Mouse (Mus musculus): ENCODE measurements around the gene Col1a1. TPM values are rescaled to one million over a fixed set of nuclear protein-coding genes. Genes with fewer than 3 reads are reported as not detected.

Col1a1 gene
- polyA plus RNA-seq, 1 experiment = 115 TPM

DNA sequence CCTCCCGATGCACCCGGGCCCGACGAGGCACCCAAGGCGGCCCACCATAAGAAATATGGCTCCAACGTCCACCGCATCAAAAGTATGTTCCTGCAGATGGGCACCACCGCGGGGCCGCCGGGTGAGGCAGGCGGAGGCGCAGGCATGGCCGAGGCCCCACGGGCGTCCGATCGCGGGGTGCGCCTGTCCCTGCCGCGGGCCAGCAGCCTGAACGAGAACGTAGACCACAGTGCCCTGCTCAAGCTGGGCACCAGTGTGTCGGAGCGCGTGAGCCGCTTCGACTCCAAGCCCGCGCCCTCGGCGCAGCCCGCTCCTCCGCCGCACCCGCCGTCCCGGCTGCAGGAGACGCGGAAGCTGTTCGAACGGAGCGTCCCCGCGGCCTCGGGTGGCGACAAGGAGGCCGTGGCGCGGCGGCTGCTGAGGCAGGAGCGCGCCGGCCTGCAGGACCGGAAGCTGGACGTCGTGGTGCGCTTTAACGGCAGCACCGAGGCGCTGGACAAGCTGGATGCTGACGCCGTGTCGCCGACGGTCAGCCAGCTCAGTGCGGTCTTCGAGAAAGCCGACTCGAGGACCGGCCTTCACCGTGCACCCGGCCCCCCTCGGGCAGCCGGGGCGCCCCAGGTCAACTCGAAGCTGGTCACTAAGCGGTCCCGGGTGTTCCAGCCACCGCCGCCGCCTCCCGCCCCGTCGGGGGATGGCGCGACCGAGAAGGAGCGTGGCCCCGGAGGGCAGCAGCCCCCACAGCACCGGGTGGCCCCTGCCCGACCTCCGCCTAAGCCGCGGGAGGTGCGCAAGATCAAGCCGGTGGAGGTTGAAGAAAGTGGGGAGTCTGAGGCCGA, 55.8 kb downstream of the Col1a1 start:
- under 1% methylated on average over 96 of the region's 99 CpGs for WGBS
- H3K4me3 ChIP-seq (replicated peaks; ENCODE audit: extremely low read depth, low read depth, low read length) = peak overlapping the region; percentile 70
- H3K4me1 ChIP-seq (ENCODE audit: control insufficient read depth, insufficient read depth, low read length) = peaks cover 12% of the 10 kb centered on the region
- TF ChIP-seq POLR2A (IDR thresholded peaks at IDR 0.05; ENCODE audit: borderline replicate concordance, extremely low read depth, low read depth, low read length) (no peak), CTCF (IDR thresholded peaks at IDR 0.05; ENCODE audit: insufficient read depth, low read length) (no peak)
- DNase-seq = peak; percentile 71

DNA sequence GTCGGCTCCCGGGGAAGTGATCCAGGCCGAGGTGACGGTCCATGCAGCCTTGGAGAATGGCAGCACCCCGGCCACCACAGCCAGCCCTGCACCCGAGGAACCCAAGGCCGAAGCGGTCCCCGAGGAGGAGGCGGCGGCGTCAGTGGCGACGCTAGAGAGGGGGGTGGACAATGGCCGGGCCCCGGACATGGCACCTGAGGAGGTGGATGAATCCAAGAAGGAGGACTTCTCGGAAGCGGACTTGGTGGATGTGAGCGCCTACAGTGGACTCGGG, 56.4 kb downstream of the Col1a1 start:
- no peak for TF ChIP-seq POLR2A (IDR thresholded peaks at IDR 0.05; ENCODE audit: borderline replicate concordance, extremely low read depth, low read depth, low read length)
- no peak for TF ChIP-seq CTCF (IDR thresholded peaks at IDR 0.05; ENCODE audit: insufficient read depth, low read length)
- DNase-seq = no peak
- Histone ChIP-seq H3K4me3 (replicated peaks; ENCODE audit: extremely low read depth, low read depth, low read length) (peak overlapping the region; percentile 70), H3K4me1 (ENCODE audit: control insufficient read depth, insufficient read depth, low read length) (peaks cover 14% of the 10 kb centered on the region)
- WGBS = under 1% methylated on average over 20 of the region's 20 CpGs

DNA sequence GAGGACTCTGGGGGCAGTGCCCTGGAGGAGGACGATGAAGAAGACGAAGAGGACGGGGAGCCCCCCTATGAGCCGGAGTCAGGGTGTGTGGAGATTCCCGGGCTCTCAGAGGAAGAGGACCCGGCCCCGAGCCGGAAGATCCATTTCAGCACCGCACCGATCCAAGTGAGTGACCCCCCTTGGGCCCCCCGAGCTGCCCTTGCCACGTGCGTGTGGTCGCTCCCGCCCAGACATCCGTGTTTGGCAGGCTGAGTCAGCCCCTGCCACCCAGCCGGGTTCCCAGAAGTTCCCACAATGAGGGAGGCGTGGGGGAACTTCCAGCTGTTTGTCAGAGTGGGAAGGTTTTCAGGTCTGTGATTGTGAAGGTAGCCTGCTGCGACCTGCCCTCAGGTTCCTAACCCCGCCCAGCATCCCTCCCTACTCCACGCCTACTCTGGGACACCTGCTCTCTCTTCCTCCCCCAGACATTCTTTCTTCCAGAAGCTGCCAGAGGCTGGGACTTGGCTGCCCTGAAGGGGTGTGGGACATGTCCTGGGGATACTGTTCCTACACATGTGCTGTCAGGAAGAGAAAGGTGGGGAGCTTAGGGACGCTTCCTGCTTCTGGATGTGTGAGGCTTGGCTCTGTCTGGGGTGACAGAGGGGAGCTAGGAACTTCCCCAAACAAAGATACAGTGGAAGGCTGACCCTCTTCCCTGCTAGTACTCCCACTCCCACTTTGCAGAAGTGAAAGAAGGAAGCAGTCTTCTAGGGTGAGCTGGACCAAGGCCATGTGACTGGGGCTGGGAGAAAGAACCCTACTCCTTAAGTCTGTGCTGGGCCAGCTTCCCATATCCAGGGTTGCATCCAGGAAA, 57.0 kb downstream of the Col1a1 start:
- under 1% methylated on average over 22 of the region's 22 CpGs for WGBS
- Histone ChIP-seq H3K4me1 (ENCODE audit: control insufficient read depth, insufficient read depth, low read length) (peaks cover 19% of the 10 kb centered on the region), H3K4me3 (replicated peaks; ENCODE audit: extremely low read depth, low read depth, low read length) (peak overlapping the region; percentile 70)
- TF ChIP-seq POLR2A (IDR thresholded peaks at IDR 0.05; ENCODE audit: borderline replicate concordance, extremely low read depth, low read depth, low read length) (peak; percentile 43; the same call in 1 of the 2 replicates), CTCF (IDR thresholded peaks at IDR 0.05; ENCODE audit: insufficient read depth, low read length) (no peak)
- DNase-seq = peak; percentile 71

GRCm38 (mm10) chr11:94994208-94994814, 58.3 kb downstream of the Col1a1 start:
- no peak for DNase-seq
- peak overlapping the region; percentile 17 for H3K4me3 ChIP-seq (replicated peaks; ENCODE audit: extremely low read depth, low read depth, low read length)
- 24% methylated on average over 10 of the region's 10 CpGs for WGBS
- H3K4me1 ChIP-seq (ENCODE audit: control insufficient read depth, insufficient read depth, low read length) = peaks cover 20% of the 10 kb centered on the region
- TF ChIP-seq CTCF (IDR thresholded peaks at IDR 0.05; ENCODE audit: insufficient read depth, low read length) = no peak
- no peak for TF ChIP-seq POLR2A (IDR thresholded peaks at IDR 0.05; ENCODE audit: borderline replicate concordance, extremely low read depth, low read depth, low read length)

DNA sequence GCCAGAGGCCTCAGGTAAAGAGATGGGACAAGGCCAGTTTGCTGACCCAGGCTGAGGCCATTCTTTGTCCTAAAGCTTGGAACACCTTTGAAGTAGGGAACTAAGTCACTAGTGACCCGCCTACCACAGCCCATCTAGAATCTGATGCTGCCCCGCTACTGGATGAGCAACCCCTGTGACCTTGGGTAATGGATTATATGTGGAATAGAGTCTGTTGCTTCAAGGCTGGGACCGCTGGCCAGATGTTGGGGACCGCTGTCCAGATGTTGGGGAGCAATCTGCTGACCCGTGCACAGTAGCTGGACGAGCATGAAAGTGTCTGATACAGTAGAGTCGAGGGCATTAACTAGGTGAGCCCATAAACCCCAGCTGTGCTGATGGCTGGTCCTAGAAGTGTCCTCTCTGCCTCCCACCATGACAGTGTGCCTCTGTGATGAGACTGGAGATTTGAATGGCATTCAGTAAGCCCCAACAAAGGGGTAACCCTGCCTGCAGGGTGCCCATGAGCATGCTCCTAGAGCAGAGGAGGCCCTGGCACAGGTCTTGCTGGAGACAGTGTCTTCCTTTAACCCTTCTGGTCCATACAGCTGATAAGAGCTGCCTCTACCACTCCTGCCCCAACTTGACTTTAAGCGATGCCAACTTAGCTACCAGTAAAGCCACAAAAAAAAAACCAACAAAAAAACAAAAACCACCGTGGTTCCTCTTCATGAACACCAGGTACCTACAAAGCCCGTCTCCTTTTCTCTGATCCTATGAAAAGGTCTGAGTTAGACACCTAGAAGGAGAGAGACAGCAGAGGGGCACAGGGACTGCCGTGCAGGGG, 59.1 kb downstream of the Col1a1 start:
- TF ChIP-seq CTCF (IDR thresholded peaks at IDR 0.05; ENCODE audit: insufficient read depth, low read length) = no peak
- no peak for TF ChIP-seq POLR2A (IDR thresholded peaks at IDR 0.05; ENCODE audit: borderline replicate concordance, extremely low read depth, low read depth, low read length)
- peaks cover 18% of the 10 kb centered on the region for H3K4me1 ChIP-seq (ENCODE audit: control insufficient read depth, insufficient read depth, low read length)

DNA sequence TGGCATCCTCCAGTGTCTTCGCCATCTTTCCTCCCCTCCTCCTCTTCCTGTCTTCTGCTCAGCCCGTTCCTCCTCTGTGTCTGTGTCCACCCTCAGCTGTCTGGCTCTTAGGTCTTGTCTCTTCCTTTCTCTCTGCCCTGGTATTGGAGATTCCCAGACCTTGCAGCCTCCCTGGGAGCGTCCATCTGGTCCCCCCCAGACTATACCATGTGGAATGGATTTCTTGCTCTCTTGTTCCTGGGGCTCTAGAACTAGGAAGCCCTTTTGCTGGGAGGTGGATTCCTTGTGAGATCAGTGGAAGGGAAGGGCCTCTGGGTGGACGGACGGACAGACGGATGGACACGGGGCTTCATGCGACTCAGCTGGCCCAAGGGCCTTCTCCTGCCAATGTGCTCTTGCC, 60.1 kb downstream of the Col1a1 start:
- no peak for DNase-seq
- peaks cover 23% of the 10 kb centered on the region for H3K4me1 ChIP-seq (ENCODE audit: control insufficient read depth, insufficient read depth, low read length)
- TF ChIP-seq POLR2A (IDR thresholded peaks at IDR 0.05; ENCODE audit: borderline replicate concordance, extremely low read depth, low read depth, low read length) (no peak), CTCF (IDR thresholded peaks at IDR 0.05; ENCODE audit: insufficient read depth, low read length) (no peak)
- no peak overlapping the region for H3K4me3 ChIP-seq (replicated peaks; ENCODE audit: extremely low read depth, low read depth, low read length)
- WGBS = 73% methylated on average over 8 of the region's 8 CpGs

More for the DNA sequence above, 59.1 kb downstream of the Col1a1 start:
- DNase-seq = no peak
- WGBS = 62% methylated on average over 11 of the region's 11 CpGs
- no peak overlapping the region for H3K4me3 ChIP-seq (replicated peaks; ENCODE audit: extremely low read depth, low read depth, low read length)

DNA sequence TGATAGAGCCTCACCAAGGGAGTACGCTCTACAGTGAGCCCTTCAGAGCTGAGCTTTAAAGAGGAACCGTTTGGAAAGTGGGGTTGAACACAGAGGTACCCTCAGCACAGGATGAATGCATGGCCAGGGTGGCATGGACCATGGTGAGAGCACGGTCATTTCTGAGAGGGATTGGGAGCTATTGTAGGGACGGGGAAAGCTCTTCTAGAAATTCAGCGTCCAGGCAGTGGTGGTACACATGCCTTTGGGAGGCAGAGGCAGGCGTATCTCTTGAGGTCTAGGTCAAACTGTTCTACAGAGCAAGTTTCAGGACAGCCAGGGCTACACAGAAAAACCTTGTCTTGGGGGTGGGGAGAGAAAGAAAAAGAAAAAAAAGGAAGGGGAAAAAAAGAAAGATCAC, 61.0 kb downstream of the Col1a1 start:
- no peak for DNase-seq
- WGBS = 90% methylated on average over 6 of the region's 6 CpGs
- H3K4me1 ChIP-seq (ENCODE audit: control insufficient read depth, insufficient read depth, low read length) = peaks cover 23% of the 10 kb centered on the region
- no peak overlapping the region for H3K4me3 ChIP-seq (replicated peaks; ENCODE audit: extremely low read depth, low read depth, low read length)
- no peak for TF ChIP-seq CTCF (IDR thresholded peaks at IDR 0.05; ENCODE audit: insufficient read depth, low read length)
- no peak for TF ChIP-seq POLR2A (IDR thresholded peaks at IDR 0.05; ENCODE audit: borderline replicate concordance, extremely low read depth, low read depth, low read length)

- Histone ChIP-seq H3K4me3 (replicated peaks; ENCODE audit: extremely low read depth, low read depth, low read length) (no peak overlapping the region), H3K4me1 (ENCODE audit: control insufficient read depth, insufficient read depth, low read length) (peaks cover 23% of the 10 kb centered on the region)
- TF ChIP-seq POLR2A (IDR thresholded peaks at IDR 0.05; ENCODE audit: borderline replicate concordance, extremely low read depth, low read depth, low read length) (no peak), CTCF (IDR thresholded peaks at IDR 0.05; ENCODE audit: insufficient read depth, low read length) (no peak)
- DNase-seq = no peak
- WGBS = 35% methylated on average over 5 of the region's 5 CpGs
These were observed 61.6 kb downstream of the Col1a1 start for GRCm38 (mm10) chr11:94997596-94997995.
